Comparison of ENCODE assay signal across 2 mouse cellular contexts in the genomic region with DNA sequence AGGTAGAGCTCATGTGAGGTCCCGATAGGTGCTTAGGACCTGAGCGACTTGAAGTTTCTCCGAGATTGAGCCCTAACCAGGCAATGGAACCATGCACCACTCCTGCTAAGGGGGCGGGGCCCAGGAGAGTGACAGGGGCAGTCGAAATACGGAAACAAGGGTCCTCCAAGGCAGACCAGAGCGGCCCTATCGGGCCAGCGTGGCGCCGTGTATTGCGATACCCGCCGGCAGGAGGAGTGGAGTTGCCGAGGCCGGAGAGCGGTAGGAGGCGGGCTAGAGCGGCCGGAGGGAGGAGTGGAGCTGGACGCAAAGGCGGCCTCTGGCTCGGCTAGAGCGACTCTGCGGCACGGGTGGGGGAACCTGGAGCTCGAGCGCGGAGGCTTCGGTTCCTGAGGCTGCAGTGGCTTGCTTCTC.
TF ChIP-seq lines count a peak whose summit lies in the region.

No protein-coding gene starts in this region.

TF ChIP-seq in C2C12, 6 proteins besides CTCF, POLR2A, EP300 and RAD21:
- TF ChIP-seq MAX (IDR thresholded peaks at IDR 0.05): peak; percentile 80
- TF ChIP-seq FOSL1 (IDR thresholded peaks at IDR 0.05; ENCODE audit: insufficient read depth, low read length, poor library complexity, severe bottlenecking): no peak
- peak; percentile 58 for TF ChIP-seq CEBPB (IDR thresholded peaks at IDR 0.05; ENCODE audit: low read depth)

TF ChIP-seq in myocyte, 11 proteins besides CTCF, POLR2A, EP300 and RAD21:
- peak in 1 of 3 experiments; percentile 45 for TF ChIP-seq MYOG (IDR thresholded peaks at IDR 0.05; ENCODE audit: control insufficient read depth in 1 of 3, insufficient read depth in 1 of 3, insufficient read length in 2 of 3, low read depth in 2 of 3)
- peak; percentile 50; the same call in 1 of the 2 replicates for TF ChIP-seq CEBPB (IDR thresholded peaks at IDR 0.05; ENCODE audit: insufficient read depth, poor library complexity, severe bottlenecking)
- no peak for TF ChIP-seq E2F4 (IDR thresholded peaks at IDR 0.05; ENCODE audit: insufficient read depth)
- no peak for TF ChIP-seq REST (IDR thresholded peaks at IDR 0.05; ENCODE audit: insufficient read depth, insufficient read length)
- TF ChIP-seq MYOD1 (IDR thresholded peaks at IDR 0.05; ENCODE audit: control insufficient read depth in 1 of 3, insufficient read length in 2 of 3, low read depth in 2 of 3): no peak
- no peak for TF ChIP-seq TCF12 (IDR thresholded peaks at IDR 0.05; ENCODE audit: insufficient read depth, poor library complexity, severe bottlenecking)
- no peak for TF ChIP-seq TCF3 (IDR thresholded peaks at IDR 0.05; ENCODE audit: insufficient read length, low read depth)
- TF ChIP-seq USF1 (IDR thresholded peaks at IDR 0.05; ENCODE audit: low read depth): no peak
- peak; percentile 86 for TF ChIP-seq POLR2AphosphoS2 (IDR thresholded peaks at IDR 0.05; ENCODE audit: insufficient read length, low read depth)
- TF ChIP-seq SRF (IDR thresholded peaks at IDR 0.05; ENCODE audit: control insufficient read depth, insufficient read length, low read depth): peak; percentile 32
- TF ChIP-seq MAX (IDR thresholded peaks at IDR 0.05; ENCODE audit: low read depth): no peak
